In the genomic region with DNA sequence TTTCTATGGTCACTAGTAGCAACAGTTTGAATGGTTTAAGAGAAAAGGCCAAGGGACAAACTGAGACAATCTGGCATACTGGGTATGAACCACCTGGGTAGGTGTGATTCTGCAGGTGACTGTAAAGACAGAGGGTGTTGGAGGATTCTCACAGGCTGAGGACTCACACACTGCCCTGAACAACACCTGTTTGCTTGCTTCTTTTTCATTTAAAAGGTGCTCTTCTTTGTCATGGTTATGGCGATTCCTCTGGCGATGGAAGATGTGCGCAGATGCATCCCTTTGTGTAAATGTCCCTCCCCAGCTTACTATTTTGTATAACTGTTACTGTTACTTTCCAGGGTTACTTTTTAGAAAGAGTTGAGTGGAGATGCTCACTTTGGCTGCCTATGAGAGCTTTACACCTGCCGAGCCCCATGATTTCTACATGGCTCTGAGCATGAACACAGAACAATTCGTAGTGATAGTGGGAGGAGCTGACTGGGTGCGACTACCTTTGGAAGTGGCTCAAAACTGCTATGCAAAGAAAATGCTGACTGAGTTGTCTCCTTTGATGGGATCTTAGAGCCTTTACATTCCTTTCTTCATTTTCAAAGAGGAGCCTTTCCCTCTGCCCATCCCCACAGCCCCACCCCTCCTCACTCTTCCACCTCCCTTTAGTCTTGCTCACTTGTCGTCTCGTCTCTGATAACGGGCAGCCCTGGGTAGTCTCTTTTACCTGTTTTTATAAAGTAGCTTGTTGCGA, we compare ENCODE assay signal across 27 mouse cellular contexts. TPM values are rescaled to one million over a fixed set of nuclear protein-coding genes. Genes with fewer than 3 reads are reported as not detected.
DNase-seq lines count a peak whose midpoint lies in the region; TF ChIP-seq lines count a peak whose summit lies in the region.
"Had no signal": no experiment of that assay in that cellular context is flagged by ENCODE, and none has a peak within 500 bp of the region (broad histone marks: within the 10 kb centered on the region; RNA-seq: fewer than 3 reads in every experiment).

No protein-coding gene starts in this region.

- H3K27me3 ChIP-seq in E14TG2a.4 (ENCODE audit: insufficient read depth, low read length) (peaks cover 7% of the 10 kb centered on the region), ES-Bruce4 (ENCODE audit: control insufficient read depth, insufficient read depth, low read length, poor library complexity, severe bottlenecking) (no peaks in the 10 kb centered on the region)

- no peaks in the 10 kb centered on the region for H3K36me3 ChIP-seq in E14TG2a.4 (ENCODE audit: insufficient read depth, low read length)
- H3K36me3 ChIP-seq in ES-Bruce4 (ENCODE audit: control insufficient read depth, insufficient read depth, low read length, poor library complexity, severe bottlenecking), result no peaks in the 10 kb centered on the region
- H3K36me3 ChIP-seq in ES-E14 (ENCODE audit: control insufficient read depth, insufficient read depth, low read length, poor library complexity, severe bottlenecking), result no peaks in the 10 kb centered on the region
- H3K36me3 ChIP-seq: embryonic facial prominence, embryonic 13.5 days; embryonic facial prominence, embryonic 15.5 days; forebrain, embryonic 10.5 days; forebrain, embryonic 15.5 days had no signal

- peaks cover 41% of the 10 kb centered on the region for H3K4me1 ChIP-seq in E14TG2a.4 (replicated peaks; ENCODE audit: low read depth, low read length)
- H3K4me1 ChIP-seq in ES-Bruce4 (ENCODE audit: control insufficient read depth, insufficient read depth, low read length), result peaks cover 1% of the 10 kb centered on the region
- peaks cover 2% of the 10 kb centered on the region in 2 experiments; a peak in 1 of 4 replicates for H3K4me1 ChIP-seq in ES-E14 (ENCODE audit: control insufficient read depth in 2 of 2, insufficient read depth in 2 of 2, low read length in 2 of 2, poor library complexity in 1 of 2)
- H3K4me1 ChIP-seq: embryonic facial prominence, embryonic 13.5 days; embryonic facial prominence, embryonic 15.5 days; forebrain, embryonic 13.5 days; forebrain, embryonic 15.5 days had no signal

- H3K27ac ChIP-seq in ES-Bruce4 (ENCODE audit: insufficient read depth, low read length), result peak overlapping the region; percentile 82
- H3K27ac ChIP-seq in ES-E14 (ENCODE audit: insufficient read depth, low read depth, low read length, poor library complexity, severe bottlenecking), result no peak overlapping the region; the same call in 1 of the 2 replicates
- H3K27ac ChIP-seq: embryonic facial prominence, embryonic 13.5 days; embryonic facial prominence, embryonic 15.5 days; forebrain, embryonic 10.5 days; forebrain, embryonic 13.5 days; forebrain, embryonic 15.5 days had no signal

- peak; percentile 49; the same call in 1 of the 2 replicates for TF ChIP-seq EP300 in ES-Bruce4 (IDR thresholded peaks at IDR 0.05; ENCODE audit: insufficient read depth, low read depth, low read length)

- no peak for TF ChIP-seq CTCF in E14TG2a.4 (conservative IDR thresholded peaks at IDR 0.05; ENCODE audit: low read length)
- no peak for TF ChIP-seq CTCF in ES-Bruce4 (IDR thresholded peaks at IDR 0.05; ENCODE audit: low read depth, low read length)

- in situ Hi-C loops in ES-E14 (cut with MboI; ENCODE audit: low sequenced_read_pairs in 2 of 2, unreplicated experiment in 2 of 2), result no loop called here

- H3K9ac ChIP-seq in ES-Bruce4 (ENCODE audit: low read depth, poor library complexity, severe bottlenecking), result no peak overlapping the region
- no peak overlapping the region for H3K9ac ChIP-seq in ES-E14 (ENCODE audit: insufficient read depth, low read depth, low read length, poor library complexity, severe bottlenecking)
- H3K9ac ChIP-seq: embryonic facial prominence, embryonic 13.5 days; embryonic facial prominence, embryonic 15.5 days; forebrain, embryonic 13.5 days; forebrain, embryonic 15.5 days; forebrain, postnatal 0 days had no signal

- TF ChIP-seq POLR2A in ES-Bruce4 (IDR thresholded peaks at IDR 0.05; ENCODE audit: insufficient read depth, low read length), result no peak

- H3K4me3 ChIP-seq in E14TG2a.4 (replicated peaks; ENCODE audit: low read length), result peak overlapping the region; percentile 26; the same call in 1 of the 2 replicates
- H3K4me3 ChIP-seq in ES-Bruce4 (ENCODE audit: low read depth, low read length), result no peak overlapping the region
- H3K4me3 ChIP-seq in ES-E14 (ENCODE audit: insufficient read depth in 1 of 2, low read depth in 1 of 2, low read length in 2 of 2, poor library complexity in 1 of 2, severe bottlenecking in 1 of 2), result no peak overlapping the region; a peak in 1 of 4 replicates
- H3K4me3 ChIP-seq: embryonic facial prominence, embryonic 13.5 days; embryonic facial prominence, embryonic 15.5 days; erythroblast, embryonic 14.5 days; forebrain, embryonic 10.5 days; forebrain, embryonic 13.5 days; forebrain, embryonic 15.5 days had no signal

- peak; percentile 50 for DNase-seq in ES-E14 (ENCODE audit: low read depth, low spot score)
- DNase-seq in WW6 (ENCODE audit: low read depth, low spot score), result peak; percentile 24
- no peak for DNase-seq in retina, embryonic 14.5 days (ENCODE audit: low spot score)
- no peak for DNase-seq in adrenal gland, postnatal 36 days
- no peak for DNase-seq in layer of hippocampus, adult 9-11 months
- no peak for DNase-seq in frontal cortex, postnatal 25 days (ENCODE audit: low spot score in 2 of 2)
- DNase-seq: adrenal gland, adult 8-10 months; adrenal gland, postnatal 14 days; cerebellum, adult 11 months; cerebellum, adult 18-20 months; cerebellum, adult 8-10 months; cerebellum, adult 9-11 months; cerebellum, postnatal 14 days; cerebellum, postnatal 36 days; embryo, embryonic 11 days; forebrain, postnatal 0 days had no signal

- H3K9me3 ChIP-seq in E14TG2a.4 (ENCODE audit: low read length) (no peaks in the 10 kb centered on the region), ES-Bruce4 (replicated peaks; ENCODE audit: control insufficient read depth, insufficient read depth, low read length, poor library complexity, severe bottlenecking) (no peaks in the 10 kb centered on the region), ES-E14 (ENCODE audit: control insufficient read depth, insufficient read depth, low read depth, low read length) (no peaks in the 10 kb centered on the region)
- H3K9me3 ChIP-seq: embryonic facial prominence, embryonic 13.5 days; embryonic facial prominence, embryonic 15.5 days; forebrain, embryonic 10.5 days; forebrain, embryonic 13.5 days; forebrain, embryonic 15.5 days had no signal

TF ChIP-seq in ES-E14, 5 proteins besides CTCF, POLR2A, EP300 and RAD21:
- TF ChIP-seq ZNF384 (IDR thresholded peaks at IDR 0.05; ENCODE audit: low read depth, low read length) (no peak), HCFC1 (IDR thresholded peaks at IDR 0.05; ENCODE audit: borderline replicate concordance, insufficient read depth, low read length) (0 out of 2 replicates have a peak, but pooled peaks have one; percentile 13), MAFK (IDR thresholded peaks at IDR 0.05; ENCODE audit: insufficient read depth, low read depth, low read length) (peak; percentile 87)

RNA-seq across cellular contexts. Expression of a gene that starts 11.8 kb away (rescaled TPM):
- polyA plus RNA-seq in ES-Bruce4 (2011; ENCODE audit: insufficient read depth, insufficient read length, low read depth, missing spikeins), result 1.9 and 2.0 TPM in 2 replicates
- total RNA-seq in ES-E14 (2012; rRNA removed), result 1.0 and 1.5 TPM in 2 replicates
- total RNA-seq in adrenal gland, postnatal 36 days (2021), result 10 to 100 TPM; 65.6 to 79.0 TPM
- total RNA-seq: common myeloid progenitor, adult 5-6 weeks; MEL had no signal
- polyA plus RNA-seq: activated CD4-positive, CD25-positive, alpha-beta regulatory T cell, adult 4 months; erythroblast, embryonic 14.5 days had no signal

RNA-seq across cellular contexts. Expression of a gene that starts 58.9 kb away (rescaled TPM):
- not detected in 2 replicates for polyA plus RNA-seq in ES-Bruce4 (2011; ENCODE audit: insufficient read depth, insufficient read length, low read depth, missing spikeins)
- total RNA-seq in ES-E14 (2012; rRNA removed), result 0.09 and 0.42 TPM in 2 replicates
- total RNA-seq in adrenal gland, postnatal 36 days (2021), result under 1 TPM; 0.26 to 0.49 TPM
- polyA plus RNA-seq: forebrain, embryonic 10.5 days had no signal

Comparison
In these comparisons a context has a peak if more than half of its experiments do, and no peak if none do; other contexts are left out.
1. DNase-seq: peak in ES-E14 (single experiment) and WW6 (single experiment); none in retina, embryonic 14.5 days (single experiment), adrenal gland, postnatal 36 days (0 of 2), layer of hippocampus, adult 9-11 months (single experiment) and frontal cortex, postnatal 25 days (0 of 2).
2. RNA of a gene that starts 11.8 kb away (total RNA-seq): 65.6 to 79.0 TPM in adrenal gland, postnatal 36 days; 1.0 to 1.5 TPM in ES-E14; every median in the first group is over 10 times any median in the second.